In the genomic region with DNA sequence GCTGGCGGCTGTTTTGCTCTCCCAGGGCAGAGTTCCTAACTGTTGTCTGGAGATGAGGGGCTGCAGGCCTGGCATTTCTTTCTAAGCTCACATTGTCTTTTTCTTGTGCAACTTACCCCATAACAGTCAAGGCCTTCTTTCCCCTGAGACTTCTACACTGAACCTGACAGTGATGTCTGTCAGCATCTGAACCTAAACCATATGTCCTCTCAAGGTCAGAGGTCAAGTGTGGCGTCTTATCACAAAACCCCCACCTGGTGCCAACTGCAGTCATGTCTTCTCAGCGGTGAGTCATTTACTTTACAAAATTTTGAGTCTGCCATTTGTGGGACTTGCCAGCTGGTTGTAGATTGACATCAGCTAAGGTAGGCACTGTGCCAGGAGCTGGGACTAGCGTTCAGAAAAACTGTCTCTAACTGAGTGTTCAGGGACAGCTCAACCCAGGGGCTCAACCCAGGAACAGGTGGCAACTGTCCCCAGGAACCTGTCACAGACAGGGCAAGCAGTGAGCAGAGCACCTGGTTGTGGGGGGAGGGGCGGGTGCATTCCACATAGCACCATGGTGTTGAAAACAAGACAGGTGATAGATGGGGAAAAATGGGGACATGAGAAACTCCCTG, we compare ENCODE assay signal across 8 mouse cellular contexts.
DNase-seq lines count a peak whose midpoint lies in the region; ATAC-seq and TF ChIP-seq lines count a peak whose summit lies in the region.

No protein-coding gene starts in this region.

- peak; percentile 40; the same call in 1 of the 2 replicates for ATAC-seq in forebrain, embryonic 14.5 days
- no peak for ATAC-seq in lung, embryonic 14.5 days (ENCODE audit: insufficient read depth)
- no peak; the same call in 1 of the 2 replicates for ATAC-seq in limb, embryonic 14.5 days (ENCODE audit: low FRiP score, low read depth)

- no peaks in the 10 kb centered on the region for H3K27me3 ChIP-seq in forebrain, embryonic 14.5 days (replicated peaks; ENCODE audit: control insufficient read depth, insufficient read depth, low read length)
- H3K27me3 ChIP-seq in forebrain, embryonic 10.5 days (ENCODE audit: poor library complexity, severe bottlenecking): no peaks in the 10 kb centered on the region
- H3K27me3 ChIP-seq in lung, embryonic 14.5 days (ENCODE audit: insufficient read depth, low read length): no peaks in the 10 kb centered on the region
- H3K27me3 ChIP-seq in limb, embryonic 14.5 days (ENCODE audit: control insufficient read depth, insufficient read depth, low read length): no peaks in the 10 kb centered on the region

- H3K9me3 ChIP-seq in forebrain, embryonic 14.5 days (replicated peaks; ENCODE audit: control insufficient read depth, low read length): no peaks in the 10 kb centered on the region
- no peaks in the 10 kb centered on the region for H3K9me3 ChIP-seq in forebrain, embryonic 10.5 days
- H3K9me3 ChIP-seq in lung, embryonic 14.5 days (ENCODE audit: low read depth, low read length): no peaks in the 10 kb centered on the region
- H3K9me3 ChIP-seq in limb, embryonic 14.5 days (ENCODE audit: control insufficient read depth, low read length): no peaks in the 10 kb centered on the region

- no peaks in the 10 kb centered on the region for H3K36me3 ChIP-seq in forebrain, embryonic 14.5 days (ENCODE audit: control insufficient read depth, insufficient read depth, low read length)
- H3K36me3 ChIP-seq in forebrain, embryonic 10.5 days (replicated peaks): no peaks in the 10 kb centered on the region
- H3K36me3 ChIP-seq in lung, embryonic 14.5 days (ENCODE audit: insufficient read depth): no peaks in the 10 kb centered on the region
- H3K36me3 ChIP-seq in limb, embryonic 14.5 days (ENCODE audit: control insufficient read depth, insufficient read depth, low read length): no peaks in the 10 kb centered on the region

- no peak overlapping the region for H3K4me3 ChIP-seq in forebrain, embryonic 14.5 days (ENCODE audit: low read depth, low read length)
- no peak overlapping the region for H3K4me3 ChIP-seq in forebrain, embryonic 10.5 days
- no peak overlapping the region for H3K4me3 ChIP-seq in lung, embryonic 14.5 days (ENCODE audit: low read depth, low read length)
- no peak overlapping the region for H3K4me3 ChIP-seq in limb, embryonic 14.5 days (replicated peaks; ENCODE audit: low read length)

- 62% methylated on average over 5 of the region's 5 CpGs for WGBS in forebrain, embryonic 14.5 days
- WGBS in forebrain, embryonic 10.5 days: 86% methylated on average over 5 of the region's 5 CpGs
- WGBS in lung, embryonic 14.5 days: 42% methylated on average over 5 of the region's 5 CpGs
- WGBS in limb, embryonic 14.5 days: 71% methylated on average over 5 of the region's 5 CpGs

- H3K4me1 ChIP-seq in forebrain, embryonic 14.5 days (ENCODE audit: control insufficient read depth, insufficient read depth, low read length): peaks cover 20% of the 10 kb centered on the region
- H3K4me1 ChIP-seq in forebrain, embryonic 10.5 days: peaks cover 20% of the 10 kb centered on the region
- peaks cover 11% of the 10 kb centered on the region for H3K4me1 ChIP-seq in lung, embryonic 14.5 days (ENCODE audit: insufficient read depth)
- H3K4me1 ChIP-seq in limb, embryonic 14.5 days (ENCODE audit: control insufficient read depth, insufficient read depth, low read length): no peaks in the 10 kb centered on the region

- no peak for TF ChIP-seq POLR2A in limb, embryonic 14.5 days (IDR thresholded peaks at IDR 0.05; ENCODE audit: borderline replicate concordance, extremely low read depth, insufficient read depth, insufficient read length)

- no peak for TF ChIP-seq CTCF in lung, embryonic 14.5 days (IDR thresholded peaks at IDR 0.05; ENCODE audit: low read depth)

- no peak overlapping the region for H3K4me2 ChIP-seq in forebrain, embryonic 14.5 days (ENCODE audit: low read length)
- H3K4me2 ChIP-seq in lung, embryonic 14.5 days: no peak overlapping the region
- H3K4me2 ChIP-seq in limb, embryonic 14.5 days (replicated peaks; ENCODE audit: low read depth, low read length, severe bottlenecking): no peak overlapping the region

- H3K9ac ChIP-seq in forebrain, embryonic 14.5 days (ENCODE audit: low read length): no peak overlapping the region
- no peak overlapping the region for H3K9ac ChIP-seq in lung, embryonic 14.5 days
- H3K9ac ChIP-seq in limb, embryonic 14.5 days (ENCODE audit: low read depth, low read length, severe bottlenecking): no peak overlapping the region

- DNase-seq in forebrain, embryonic 14.5 days (ENCODE audit: low spot score): peak; percentile 73
- no peak for DNase-seq in forebrain, embryonic 10.5 days (ENCODE audit: extremely low spot score, low spot score)
- DNase-seq in lung, embryonic 14.5 days: peak; percentile 53
- no peak for DNase-seq in lung, adult 18-20 months
- peak; percentile 63 to 68 for DNase-seq in cerebellum, adult 18-20 months
- DNase-seq in limb, embryonic 14.5 days (ENCODE audit: low spot score): peak; percentile 46
- DNase-seq in spleen, postnatal 14 days (ENCODE audit: low spot score in 2 of 2): no peak
- no peak for DNase-seq in lung, postnatal 25 days (ENCODE audit: low spot score)

- H3K27ac ChIP-seq in forebrain, embryonic 14.5 days (ENCODE audit: low read depth, low read length): peak overlapping the region; percentile 6; the same call in 1 of the 2 replicates
- no peak overlapping the region for H3K27ac ChIP-seq in forebrain, embryonic 10.5 days
- no peak overlapping the region for H3K27ac ChIP-seq in lung, embryonic 14.5 days (ENCODE audit: low read depth)
- H3K27ac ChIP-seq in limb, embryonic 14.5 days (replicated peaks; ENCODE audit: low read depth, low read length): no peak overlapping the region

Comparison
In these comparisons a context has a peak if more than half of its experiments do, and no peak if none do; other contexts are left out.
1. DNase-seq: peak in forebrain, embryonic 14.5 days (single experiment), lung, embryonic 14.5 days (single experiment), cerebellum, adult 18-20 months (2 of 2) and limb, embryonic 14.5 days (single experiment); none in forebrain, embryonic 10.5 days (single experiment), lung, adult 18-20 months (0 of 2), spleen, postnatal 14 days (0 of 2) and lung, postnatal 25 days (single experiment).